Mouse (Mus musculus) natural killer cell, adult 2 months (primary cell): ENCODE data around the gene Tnnt2.

Experiments
- DNase-seq, 2 experiments: peaks; one replicate each; pipeline ENCODE4 v3.0.0; 2022; ENCODE audit warnings: low spot score in 2 of 2

The Tnnt2 gene

DNA sequence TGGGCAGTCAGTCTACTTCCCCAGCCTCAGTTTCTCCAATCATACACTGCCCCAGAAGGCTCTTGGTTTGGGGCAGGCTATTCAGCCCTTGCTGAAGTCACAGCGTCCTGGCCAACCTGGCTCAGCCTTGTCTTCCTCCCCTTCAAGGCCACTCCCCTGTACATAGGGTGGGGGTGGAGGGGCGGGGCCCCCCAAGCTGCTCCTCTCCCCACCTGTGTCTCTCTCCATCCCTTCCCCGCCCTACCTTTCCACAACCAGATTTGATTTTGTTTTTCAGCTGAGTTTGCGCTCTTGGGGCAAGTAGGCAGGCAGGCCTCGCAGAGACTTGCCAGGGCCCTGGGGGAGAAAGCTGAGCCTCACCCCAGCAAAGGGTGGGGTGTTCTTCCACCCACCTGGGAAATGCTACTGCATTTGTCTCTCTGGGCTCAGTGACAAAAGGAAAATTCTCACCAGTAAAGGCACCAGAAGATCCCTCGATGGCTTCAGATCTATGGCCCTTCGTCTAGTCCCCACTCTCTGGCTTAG, 63.9 kb downstream of the Tnnt2 start:
- DNase-seq = no peak
